Mouse (Mus musculus) ES-Bruce4 (cell line): Measurements from ENCODE around the gene Gm17349.

Source experiments
- CTCF ChIP-seq: IDR thresholded peaks from one replicate; pipeline ENCODE4 v1.8.1; 2011; ENCODE audit warnings: low read depth, low read length
- EP300 ChIP-seq: IDR thresholded peaks from 2 replicates; pipeline ENCODE4 v1.6.1; 2011; ENCODE audit warnings: low read depth, low read length; ENCODE audit not compliant: insufficient read depth

GRCm38 (mm10) chr15:99714206-99714605 lies 8.9 kb upstream of the Gm17349 start:
- no peak for TF ChIP-seq EP300
- no peak for TF ChIP-seq CTCF
